Mouse (Mus musculus): Measurements from ENCODE around the gene Nup160. TPM values are rescaled to one million over a fixed set of nuclear protein-coding genes. Genes with fewer than 3 reads are reported as not detected.
A peak's percentile ranks its signal among the peaks of the same experiment; 100 is the strongest.

Gene Nup160
- polyA plus RNA-seq, 1 experiment from 2014 or later: 21.4 TPM

GRCm38 (mm10) chr2:90715555-90716092 lies 38.6 kb downstream of the Nup160 start:
- no peak for ATAC-seq (ENCODE audit: low FRiP score)
- Histone ChIP-seq H3K9ac (replicated peaks) (no peak overlapping the region), H3K27me3 (replicated peaks) (no peaks in the 10 kb centered on the region), H3K36me3 (peaks cover 79% of the 10 kb centered on the region), H3K27ac (replicated peaks) (no peak overlapping the region), H3K4me1 (no peaks in the 10 kb centered on the region), H3K4me2 (no peak overlapping the region), H3K4me3 (replicated peaks) (no peak overlapping the region), H3K9me3 (replicated peaks) (no peaks in the 10 kb centered on the region)
- 95% methylated on average over 7 of the region's 7 CpGs for WGBS

DNA sequence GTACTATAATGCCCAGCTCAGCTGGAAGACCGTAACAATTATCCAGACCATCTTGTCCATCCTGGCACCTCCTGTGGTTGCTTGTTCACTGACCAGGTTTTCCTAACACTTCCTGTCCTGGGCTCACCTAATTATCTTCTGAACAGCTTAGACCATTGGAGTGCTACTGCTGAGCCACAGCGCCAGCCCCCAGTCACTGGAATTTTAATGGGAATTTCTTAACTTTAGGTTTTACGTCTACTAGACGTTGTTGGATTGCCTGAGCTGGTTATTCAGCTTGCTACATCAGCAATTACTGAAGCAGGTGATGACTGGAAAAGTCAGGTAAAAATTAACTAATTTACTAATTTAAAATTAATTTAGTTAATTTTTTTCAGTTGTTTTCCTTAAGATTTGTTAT lies 40.4 kb downstream of the Nup160 start:
- H3K9me3 ChIP-seq (replicated peaks): no peaks in the 10 kb centered on the region
- peaks cover 76% of the 10 kb centered on the region for H3K36me3 ChIP-seq
- ATAC-seq (ENCODE audit: low FRiP score): no peak
- H3K4me2 ChIP-seq: no peak overlapping the region
- H3K4me3 ChIP-seq (replicated peaks): no peak overlapping the region
- 90% methylated on average over 4 of the region's 4 CpGs for WGBS
- no peaks in the 10 kb centered on the region for H3K4me1 ChIP-seq
- no peak overlapping the region for H3K9ac ChIP-seq (replicated peaks)
- H3K27ac ChIP-seq (replicated peaks): no peak overlapping the region
- no peaks in the 10 kb centered on the region for H3K27me3 ChIP-seq (replicated peaks)

DNA sequence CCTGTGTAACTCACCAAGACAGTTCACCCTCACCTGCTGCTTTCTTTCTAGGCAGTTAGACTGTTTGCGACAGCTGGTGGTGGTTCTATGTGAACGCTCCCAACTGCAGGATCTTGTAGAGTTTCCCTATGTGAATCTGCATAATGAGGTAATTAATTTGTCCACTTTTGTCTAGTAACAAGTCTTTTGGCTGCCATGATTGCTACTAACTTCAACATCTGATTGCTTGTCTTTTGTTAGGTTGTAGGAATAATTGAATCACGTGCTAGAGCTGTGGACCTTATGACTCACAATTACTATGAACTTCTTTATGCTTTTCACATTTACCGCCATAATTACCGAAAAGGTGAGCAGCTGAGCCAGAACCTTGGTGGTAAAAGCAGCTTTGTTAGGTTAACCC lies 40.9 kb downstream of the Nup160 start:
- H3K36me3 ChIP-seq: peaks cover 76% of the 10 kb centered on the region
- H3K9me3 ChIP-seq (replicated peaks): no peaks in the 10 kb centered on the region
- H3K4me2 ChIP-seq: no peak overlapping the region
- H3K27ac ChIP-seq (replicated peaks): no peak overlapping the region
- H3K27me3 ChIP-seq (replicated peaks): no peaks in the 10 kb centered on the region
- no peaks in the 10 kb centered on the region for H3K4me1 ChIP-seq
- H3K9ac ChIP-seq (replicated peaks): no peak overlapping the region
- H3K4me3 ChIP-seq (replicated peaks): no peak overlapping the region
- WGBS: 68% methylated on average over 5 of the region's 5 CpGs
- ATAC-seq (ENCODE audit: low FRiP score): no peak

DNA sequence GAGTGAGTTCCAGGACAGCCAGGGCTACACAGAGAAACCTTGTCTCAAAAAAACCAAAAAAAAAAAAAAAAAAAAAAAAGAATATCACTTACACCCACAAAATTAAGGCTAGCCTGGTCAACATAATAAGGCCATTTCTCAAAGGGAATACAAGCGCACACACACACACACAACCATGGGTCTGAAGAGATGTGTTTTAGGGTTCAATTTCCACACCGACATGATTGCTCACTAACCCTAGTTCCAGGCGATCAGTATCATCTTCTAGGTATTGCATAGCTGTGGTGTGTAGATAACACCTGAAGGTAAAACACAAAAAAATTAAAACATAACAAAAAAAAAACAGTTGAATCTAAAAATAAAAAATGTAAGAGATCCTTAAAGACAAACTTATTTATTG lies 49.8 kb downstream of the Nup160 start:
- Histone ChIP-seq H3K27me3 (replicated peaks) (no peaks in the 10 kb centered on the region), H3K4me3 (replicated peaks) (no peak overlapping the region), H3K9ac (replicated peaks) (no peak overlapping the region), H3K4me2 (no peak overlapping the region), H3K4me1 (no peaks in the 10 kb centered on the region), H3K27ac (replicated peaks) (no peak overlapping the region), H3K36me3 (peaks cover 68% of the 10 kb centered on the region), H3K9me3 (replicated peaks) (no peaks in the 10 kb centered on the region)
- ATAC-seq (ENCODE audit: low FRiP score): no peak
- 96% methylated on average over 3 of the region's 3 CpGs for WGBS

DNA sequence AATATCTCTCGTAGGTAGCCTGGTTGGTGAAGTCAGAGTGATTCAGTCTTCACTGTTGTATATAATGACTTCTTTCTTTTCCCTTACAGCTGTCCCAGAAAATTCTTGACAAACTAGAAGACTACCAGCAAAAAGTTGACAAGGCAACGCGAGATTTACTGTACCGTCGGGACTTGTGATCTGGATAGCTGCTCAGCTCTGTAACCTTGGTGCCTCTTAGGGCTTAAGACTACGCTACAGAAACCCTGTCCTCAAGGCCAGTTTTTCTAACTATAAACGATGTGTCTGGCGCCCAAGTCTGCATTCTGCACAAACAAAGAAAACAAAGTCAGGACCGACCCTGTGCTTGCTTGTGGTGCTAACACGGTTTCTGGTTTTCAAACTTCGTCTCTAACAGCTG lies 58.3 kb downstream of the Nup160 start:
- no peak for ATAC-seq (ENCODE audit: low FRiP score)
- 94% methylated on average over 11 of the region's 11 CpGs for WGBS
- H3K36me3 ChIP-seq: peaks cover 63% of the 10 kb centered on the region

GRCm38 (mm10) chr2:90738801-90739200 lies 61.8 kb downstream of the Nup160 start:
- H3K4me3 ChIP-seq (replicated peaks): no peak overlapping the region
- no peak overlapping the region for H3K4me2 ChIP-seq
- no peak overlapping the region for H3K27ac ChIP-seq (replicated peaks)
- no peak overlapping the region for H3K9ac ChIP-seq (replicated peaks)
- H3K9me3 ChIP-seq (replicated peaks): no peaks in the 10 kb centered on the region
- ATAC-seq (ENCODE audit: low FRiP score): no peak
- no peaks in the 10 kb centered on the region for H3K4me1 ChIP-seq
- WGBS: 94% methylated on average over 3 of the region's 3 CpGs
- H3K27me3 ChIP-seq (replicated peaks): no peaks in the 10 kb centered on the region
- peaks cover 37% of the 10 kb centered on the region for H3K36me3 ChIP-seq

More for the DNA sequence above, 58.3 kb downstream of the Nup160 start:
- no peaks in the 10 kb centered on the region for H3K9me3 ChIP-seq (replicated peaks)
- H3K4me2 ChIP-seq: no peak overlapping the region
- no peak overlapping the region for H3K27ac ChIP-seq (replicated peaks)
- no peak overlapping the region for H3K9ac ChIP-seq (replicated peaks)
- no peaks in the 10 kb centered on the region for H3K4me1 ChIP-seq
- no peaks in the 10 kb centered on the region for H3K27me3 ChIP-seq (replicated peaks)
- no peak overlapping the region for H3K4me3 ChIP-seq (replicated peaks)

DNA sequence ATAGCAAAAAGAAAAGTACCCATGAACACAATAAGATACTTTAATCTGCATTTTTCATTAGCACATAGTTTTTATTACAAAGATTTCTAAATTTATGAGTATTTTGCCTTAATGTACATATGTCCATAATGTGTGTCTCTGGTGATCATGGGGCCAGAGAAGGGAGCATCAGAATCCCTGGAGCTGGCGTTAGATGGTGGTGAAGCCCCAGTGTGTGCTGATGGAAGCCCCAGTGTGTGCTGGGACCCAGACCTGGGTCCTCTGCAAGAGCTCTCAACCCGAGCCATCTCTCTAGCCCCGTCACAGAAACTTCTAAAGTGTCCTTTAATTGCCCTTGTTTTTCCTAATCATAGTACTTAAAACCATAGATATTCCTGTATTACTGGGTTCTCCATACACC lies 62.3 kb downstream of the Nup160 start:
- Histone ChIP-seq H3K9ac (replicated peaks) (no peak overlapping the region), H3K4me3 (replicated peaks) (no peak overlapping the region), H3K27me3 (replicated peaks) (no peaks in the 10 kb centered on the region), H3K36me3 (peaks cover 31% of the 10 kb centered on the region), H3K27ac (replicated peaks) (no peak overlapping the region), H3K4me2 (no peak overlapping the region), H3K9me3 (replicated peaks) (no peaks in the 10 kb centered on the region), H3K4me1 (0 out of 2 replicates have a peak, but pooled peaks cover 2% of the 10 kb centered on the region)
- no peak for ATAC-seq (ENCODE audit: low FRiP score)
- 91% methylated on average over 3 of the region's 3 CpGs for WGBS

GRCm38 (mm10) chr2:90739921-90740320 lies 62.9 kb downstream of the Nup160 start:
- 95% methylated on average over 5 of the region's 5 CpGs for WGBS
- Histone ChIP-seq H3K9me3 (replicated peaks) (no peaks in the 10 kb centered on the region), H3K36me3 (peaks cover 26% of the 10 kb centered on the region), H3K4me2 (no peak overlapping the region), H3K4me1 (0 out of 2 replicates have a peak, but pooled peaks cover 5% of the 10 kb centered on the region), H3K9ac (replicated peaks) (no peak overlapping the region), H3K4me3 (replicated peaks) (no peak overlapping the region), H3K27ac (replicated peaks) (no peak overlapping the region), H3K27me3 (replicated peaks) (no peaks in the 10 kb centered on the region)
- no peak for ATAC-seq (ENCODE audit: low FRiP score)

DNA sequence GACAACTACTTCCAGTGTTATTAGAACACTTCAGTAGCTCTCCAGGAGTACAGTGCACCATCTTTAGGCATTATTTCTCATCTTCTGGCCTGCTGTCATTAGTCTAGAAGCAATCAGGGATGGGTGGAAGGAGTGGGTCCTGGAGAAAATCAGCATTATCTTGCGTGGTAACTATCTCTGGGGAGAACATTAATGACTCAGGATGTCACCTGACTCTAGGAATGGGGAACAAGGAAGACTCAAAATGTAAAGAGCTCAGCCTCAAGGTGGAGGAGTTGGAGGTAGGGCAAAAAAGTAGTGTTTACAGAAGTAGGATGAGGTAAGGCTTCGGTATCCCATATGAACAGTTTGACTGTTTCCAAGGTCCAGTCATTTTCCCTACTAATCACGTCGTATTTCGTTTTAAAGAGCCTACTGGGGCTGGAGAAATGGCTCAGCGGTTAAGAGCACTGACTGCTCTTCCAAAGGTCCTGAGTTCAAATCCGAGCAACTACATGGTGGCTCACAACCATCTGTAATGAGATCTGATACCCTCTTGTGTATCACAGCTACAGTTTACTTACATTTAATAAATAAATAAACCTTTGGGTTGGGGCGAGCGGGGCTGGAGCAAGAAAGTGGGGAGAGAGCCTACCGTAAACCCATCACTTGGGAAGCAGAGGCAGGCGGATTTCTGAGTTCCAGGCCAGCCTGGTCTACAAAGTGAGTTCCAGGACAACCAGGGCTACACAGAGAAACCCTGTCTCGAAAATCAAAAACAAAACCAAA lies 67.5 kb downstream of the Nup160 start:
- Histone ChIP-seq H3K27ac (replicated peaks) (peak overlapping the region; percentile 92), H3K9me3 (replicated peaks) (no peaks in the 10 kb centered on the region), H3K36me3 (peaks cover 12% of the 10 kb centered on the region; the same call in 1 of the 2 replicates), H3K9ac (replicated peaks) (no peak overlapping the region; the same call in 1 of the 2 replicates), H3K27me3 (replicated peaks) (no peaks in the 10 kb centered on the region), H3K4me2 (peak overlapping the region; percentile 56), H3K4me1 (peaks cover 31% of the 10 kb centered on the region), H3K4me3 (replicated peaks) (peak overlapping the region; percentile 81)
- ATAC-seq (ENCODE audit: low FRiP score): peak; percentile 15
- 56% methylated on average over 12 of the region's 12 CpGs for WGBS

GRCm38 (mm10) chr2:90745053-90745678 lies 68.2 kb downstream of the Nup160 start, which contains the start of gene Fnbp4:
Gene Fnbp4 (plus strand): TSS chr2:90745370.
- under 1% methylated on average over 44 of the region's 44 CpGs for WGBS
- Histone ChIP-seq H3K27me3 (replicated peaks) (no peaks in the 10 kb centered on the region), H3K4me3 (replicated peaks) (peak within 1 kb of the TSS; percentile 81), H3K4me2 (peak within 1 kb of the TSS; percentile 66), H3K9me3 (replicated peaks) (no peaks in the 10 kb centered on the region), H3K36me3 (peaks cover 12% of the 10 kb centered on the region; the same call in 1 of the 2 replicates), H3K27ac (replicated peaks) (peak within 1 kb of the TSS; percentile 94), H3K4me1 (peaks cover 35% of the 10 kb centered on the region), H3K9ac (replicated peaks) (peak within 1 kb of the TSS; percentile 92)
- peak; percentile 100 for ATAC-seq (ENCODE audit: low FRiP score)

DNA sequence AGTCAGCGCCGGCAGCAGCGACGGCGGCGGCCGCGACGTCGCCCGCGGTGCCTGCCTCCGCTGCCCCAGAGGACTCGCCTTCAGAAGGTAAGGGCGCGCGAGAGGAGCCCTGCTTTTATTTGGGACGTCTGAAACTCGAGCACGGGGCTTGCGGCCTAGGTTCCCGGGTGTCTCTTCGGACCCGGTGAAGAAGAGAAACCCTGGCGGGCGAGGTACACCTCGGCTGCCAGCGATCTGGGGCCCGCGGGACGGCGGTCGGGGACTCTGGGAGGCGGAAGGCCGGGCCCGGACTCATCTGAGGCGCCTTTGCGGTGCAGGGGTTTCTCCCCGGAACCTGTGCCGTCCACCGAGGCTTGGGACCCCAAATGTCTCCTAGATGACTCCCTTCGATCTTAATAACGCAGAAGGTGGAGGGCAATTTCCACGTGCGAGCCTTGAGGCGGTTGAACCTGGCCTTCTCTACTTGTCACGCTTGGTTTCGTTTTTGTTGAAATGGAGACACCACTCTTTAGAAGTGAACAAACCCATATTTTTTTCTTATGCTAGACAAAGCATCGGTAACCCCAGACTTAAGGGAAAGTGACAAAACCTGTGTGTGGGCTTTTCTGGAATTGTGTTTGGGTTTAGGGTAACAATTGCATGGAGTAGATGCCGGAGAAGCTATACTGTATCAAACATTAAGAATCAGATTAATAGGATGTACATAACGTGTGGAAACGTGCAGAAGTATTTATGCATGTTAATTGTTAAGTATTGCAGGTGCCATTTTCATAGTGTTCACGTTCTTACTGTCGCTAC lies 68.9 kb downstream of the Nup160 start:
- H3K9ac ChIP-seq (replicated peaks): peak overlapping the region; percentile 92
- H3K27me3 ChIP-seq (replicated peaks): no peaks in the 10 kb centered on the region
- H3K4me3 ChIP-seq (replicated peaks): peak overlapping the region; percentile 81
- peak overlapping the region; percentile 66 for H3K4me2 ChIP-seq
- H3K27ac ChIP-seq (replicated peaks): peak overlapping the region; percentile 94
- peaks cover 35% of the 10 kb centered on the region for H3K4me1 ChIP-seq
- no peaks in the 10 kb centered on the region for H3K9me3 ChIP-seq (replicated peaks)
- under 1% methylated on average over 54 of the region's 54 CpGs for WGBS
- H3K36me3 ChIP-seq: peaks cover 14% of the 10 kb centered on the region
- ATAC-seq (ENCODE audit: low FRiP score): peak; percentile 37
